Mouse (Mus musculus): ENCODE data around the gene Slc35b3.

The Slc35b3 gene

GRCm38 (mm10) chr13:38936860-38937471, 23.7 kb downstream of the Slc35b3 start:
- DNase-seq = no peak

- no peak for DNase-seq
Observed at GRCm38 (mm10) chr13:38935856-38936446, 24.7 kb downstream of the Slc35b3 start.

GRCm38 (mm10) chr13:38929843-38930578, 30.7 kb downstream of the Slc35b3 start:
- no peak for DNase-seq

- no peak for DNase-seq
Observed at GRCm38 (mm10) chr13:38922676-38923075, 38.0 kb downstream of the Slc35b3 start.

- no peak for DNase-seq
Observed at GRCm38 (mm10) chr13:38921306-38921705, 39.4 kb downstream of the Slc35b3 start.

- DNase-seq = no peak
Observed at GRCm38 (mm10) chr13:38918188-38918885, 42.3 kb downstream of the Slc35b3 start.

- no peak for DNase-seq
Observed at GRCm38 (mm10) chr13:38917556-38917955, 43.1 kb downstream of the Slc35b3 start.

- no peak for DNase-seq
Observed at GRCm38 (mm10) chr13:38914771-38915170, 45.9 kb downstream of the Slc35b3 start.

- no peak for DNase-seq
Observed at GRCm38 (mm10) chr13:38892364-38892763, 68.3 kb downstream of the Slc35b3 start.

Data from cerebellum, postnatal 36 days (tissue).